Mouse (Mus musculus): ENCODE measurements around the gene Gm5152. TPM values are rescaled to one million over a fixed set of nuclear protein-coding genes. Genes with fewer than 3 reads are reported as not detected.

The Gm5152 gene
- not detected for polyA plus RNA-seq (2014; fragmentation: Illumina TruSeq; extraction: RNeasy Lipid Tissue Mini Kit (QIAGEN cat#74804); ENCODE audit: low replicate concordance)

GRCm38 (mm10) chr5:10246426-10246825 lies at the start of gene Gm5152:
Gene Gm5152 (minus strand): TSS chr5:10246526.

